Comparison of ENCODE assay signal across 18 mouse cellular contexts in the genomic region with DNA sequence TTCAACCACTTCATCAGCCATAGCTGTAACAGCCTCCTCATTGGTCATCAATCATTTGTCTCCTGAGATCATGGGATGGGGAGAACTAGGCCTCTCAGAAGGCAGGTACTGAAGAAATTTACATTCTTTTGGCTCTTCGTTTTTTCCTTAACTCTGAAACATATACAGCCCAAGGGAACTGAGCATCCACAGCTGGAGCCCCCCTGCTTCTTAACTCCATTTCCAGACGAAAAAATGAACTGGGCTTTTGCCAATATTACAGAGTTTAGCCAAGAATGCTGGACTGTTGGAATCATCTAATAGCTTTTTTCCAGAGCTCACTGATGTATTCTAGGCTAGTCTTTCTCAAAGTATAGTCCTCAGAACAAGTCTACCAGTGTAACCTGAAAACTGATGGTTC. TPM values are rescaled to one million over a fixed set of nuclear protein-coding genes. Genes with fewer than 3 reads are reported as not detected.
DNase-seq lines count a peak whose midpoint lies in the region; ATAC-seq and TF ChIP-seq lines count a peak whose summit lies in the region.
"Had no signal": no experiment of that assay in that cellular context is flagged by ENCODE, and none has a peak within 500 bp of the region (broad histone marks: within the 10 kb centered on the region; RNA-seq: fewer than 3 reads in every experiment).

No protein-coding gene starts in this region.

- H3K36me3 ChIP-seq in kidney, embryonic 15.5 days, result no peaks in the 10 kb centered on the region
- H3K36me3 ChIP-seq in lung, postnatal 0 days (ENCODE audit: insufficient read depth, low read length), result no peaks in the 10 kb centered on the region
- no peaks in the 10 kb centered on the region for H3K36me3 ChIP-seq in intestine, embryonic 16.5 days (ENCODE audit: control insufficient read depth, insufficient read depth, low read length)
- H3K36me3 ChIP-seq: liver, embryonic 15.5 days; neural tube, embryonic 15.5 days had no signal

- H3K4me2 ChIP-seq in kidney, embryonic 15.5 days, result no peak overlapping the region
- no peak overlapping the region for H3K4me2 ChIP-seq in lung, postnatal 0 days (replicated peaks; ENCODE audit: low read depth, low read length)
- no peak overlapping the region for H3K4me2 ChIP-seq in intestine, embryonic 16.5 days (ENCODE audit: low read depth, low read length)
- H3K4me2 ChIP-seq: liver, embryonic 15.5 days; neural tube, embryonic 15.5 days had no signal

- H3K27me3 ChIP-seq in kidney, embryonic 15.5 days, result peaks cover 24% of the 10 kb centered on the region
- no peaks in the 10 kb centered on the region for H3K27me3 ChIP-seq in lung, postnatal 0 days (replicated peaks; ENCODE audit: insufficient read depth, low read length)
- no peaks in the 10 kb centered on the region for H3K27me3 ChIP-seq in intestine, embryonic 16.5 days (replicated peaks; ENCODE audit: control insufficient read depth, insufficient read depth, low read length)
- H3K27me3 ChIP-seq: liver, embryonic 15.5 days had no signal

- TF ChIP-seq EP300 in lung, postnatal 0 days (IDR thresholded peaks at IDR 0.05), result no peak

- no peaks in the 10 kb centered on the region for H3K4me1 ChIP-seq in kidney, embryonic 15.5 days
- no peaks in the 10 kb centered on the region for H3K4me1 ChIP-seq in lung, postnatal 0 days (ENCODE audit: insufficient read depth, low read depth, low read length)
- H3K4me1 ChIP-seq in intestine, embryonic 16.5 days (ENCODE audit: control insufficient read depth, insufficient read depth, low read length), result no peaks in the 10 kb centered on the region
- H3K4me1 ChIP-seq: liver, embryonic 15.5 days; neural tube, embryonic 15.5 days had no signal

- no peaks in the 10 kb centered on the region for H3K9me3 ChIP-seq in kidney, embryonic 15.5 days (replicated peaks)
- H3K9me3 ChIP-seq in lung, postnatal 0 days (ENCODE audit: low read length), result no peaks in the 10 kb centered on the region
- H3K9me3 ChIP-seq in intestine, embryonic 16.5 days (ENCODE audit: control insufficient read depth, low read length), result no peaks in the 10 kb centered on the region; the same call in 1 of the 2 replicates
- H3K9me3 ChIP-seq: liver, embryonic 15.5 days; neural tube, embryonic 15.5 days had no signal

- ATAC-seq in kidney, embryonic 15.5 days (replicated peaks; ENCODE audit: low FRiP score), result peak; percentile 33; the same call in 1 of the 2 replicates
- no peak for ATAC-seq in lung, postnatal 0 days
- ATAC-seq in intestine, embryonic 16.5 days, result peak; percentile 28
- ATAC-seq: forebrain, embryonic 16.5 days; hindbrain, embryonic 16.5 days had no signal

- H3K27ac ChIP-seq in kidney, embryonic 15.5 days, result peak overlapping the region; percentile 68
- H3K27ac ChIP-seq in lung, postnatal 0 days (ENCODE audit: low read length), result no peak overlapping the region
- H3K27ac ChIP-seq in intestine, embryonic 16.5 days (ENCODE audit: low read length), result peak overlapping the region; percentile 35
- H3K27ac ChIP-seq: layer of hippocampus, adult 2 months; liver, embryonic 15.5 days; neural tube, embryonic 15.5 days had no signal

- 33% methylated on average over 2 of the region's 2 CpGs for WGBS in kidney, embryonic 15.5 days
- WGBS in lung, postnatal 0 days, result 43% methylated on average over 2 of the region's 2 CpGs
- WGBS in intestine, embryonic 16.5 days, result 28% methylated on average over 2 of the region's 2 CpGs

- no peak for DNase-seq in kidney, postnatal 36 days
- DNase-seq in lung, postnatal 10 days, result peak; percentile 5
- no peak for DNase-seq in lung, postnatal 0 days (ENCODE audit: low spot score)
- no peak for DNase-seq in layer of hippocampus, adult 18-20 months (ENCODE audit: low spot score in 2 of 2)
- DNase-seq in adrenal gland, adult 2 months, result no peak
- DNase-seq: cerebellum, adult 2 months; heart, postnatal 4 days; left cerebral cortex, postnatal 4 days; midbrain, embryonic 14.5 days; thymus, adult 18-20 months had no signal

- no peak overlapping the region for H3K9ac ChIP-seq in kidney, embryonic 15.5 days
- H3K9ac ChIP-seq in lung, postnatal 0 days (replicated peaks; ENCODE audit: low read depth), result no peak overlapping the region
- no peak overlapping the region for H3K9ac ChIP-seq in intestine, embryonic 16.5 days (ENCODE audit: low read depth, low read length)
- H3K9ac ChIP-seq: liver, embryonic 15.5 days; neural tube, embryonic 15.5 days had no signal

- no peak overlapping the region for H3K4me3 ChIP-seq in kidney, embryonic 15.5 days (replicated peaks)
- H3K4me3 ChIP-seq in lung, postnatal 0 days (ENCODE audit: low read depth, low read length), result no peak overlapping the region
- no peak overlapping the region for H3K4me3 ChIP-seq in intestine, embryonic 16.5 days (ENCODE audit: low read length)
- H3K4me3 ChIP-seq: layer of hippocampus, adult 2 months; liver, embryonic 15.5 days; myocyte; neural tube, embryonic 15.5 days had no signal

- no peak for TF ChIP-seq CTCF in lung, postnatal 0 days (IDR thresholded peaks at IDR 0.05)

RNA-seq across cellular contexts. Expression of gene Tmem164, which starts 57.3 kb away (rescaled TPM):
- polyA plus RNA-seq in kidney, embryonic 15.5 days (2015; fragmentation: Nextera tagmentation; extraction: Ambion mirVana), result 51.2 and 55.7 TPM in 2 replicates
- polyA plus RNA-seq in lung, postnatal 0 days (2015; fragmentation: Nextera tagmentation; extraction: Ambion mirVana), result 47.4 and 48.4 TPM in 2 replicates
- polyA plus RNA-seq in intestine, embryonic 16.5 days (2015; fragmentation: Nextera tagmentation; extraction: Ambion mirVana), result 39.1 and 41.1 TPM in 2 replicates
- total RNA-seq in layer of hippocampus, adult 18-20 months (2021), result 10 to 100 TPM; 15.1 to 19.0 TPM
- total RNA-seq in adrenal gland, adult 2 months (2021), result 10 to 100 TPM; 26.0 to 36.3 TPM
- 16.4 and 18.9 TPM in 2 replicates for polyA plus RNA-seq in adrenal gland, adult 2 months (2012; rRNA removed)
